Mouse (Mus musculus): ENCODE data around the gene Gm44790. TPM values are rescaled to one million over a fixed set of nuclear protein-coding genes. Genes with fewer than 3 reads are reported as not detected.
A peak's percentile ranks its signal among the peaks of the same experiment; 100 is the strongest.

Gm44790 gene
- total and polyA plus RNA-seq, 3 experiments, result 0.29 to 0.77 TPM; not detected in 1

GRCm38 (mm10) chr6:86474072-86474471, 47.6 kb downstream of the Gm44790 start:
- peaks cover 6% of the 10 kb centered on the region; the same call in 1 of the 2 replicates for H3K79me2 ChIP-seq (ENCODE audit: control insufficient read depth, insufficient read depth, low read length, poor library complexity)
- H3K9ac ChIP-seq (ENCODE audit: control insufficient read depth, low read depth, low read length, poor library complexity, severe bottlenecking), result no peak overlapping the region; the same call in 1 of the 2 replicates
- H3K9me3 ChIP-seq (replicated peaks; ENCODE audit: insufficient read depth, low read length), result no peaks in the 10 kb centered on the region
- H3K27ac ChIP-seq (ENCODE audit: control insufficient read depth, low read depth, low read length), result peak overlapping the region; percentile 37
- peak; percentile 30 for DNase-seq (ENCODE audit: low read depth, low spot score)
- H3K27me3 ChIP-seq (ENCODE audit: control insufficient read depth in 1 of 2, insufficient read depth in 2 of 2, low read length in 2 of 2), result no peaks in the 10 kb centered on the region
- H3K36me3 ChIP-seq (ENCODE audit: control insufficient read depth in 1 of 2, insufficient read depth in 2 of 2, low read length in 2 of 2), result peaks cover 0 to 28% of the 10 kb centered on the region in 2 experiments; a peak in 3 of 4 replicates
- TF ChIP-seq CHD2 (IDR thresholded peaks at IDR 0.05; ENCODE audit: low read length), result no peak
- TF ChIP-seq MAX (IDR thresholded peaks at IDR 0.05; ENCODE audit: low read length), result no peak
- TF ChIP-seq NRF1 (IDR thresholded peaks at IDR 0.05; ENCODE audit: insufficient read depth, low read depth, low read length, poor library complexity, severe bottlenecking), result no peak
- no peak for TF ChIP-seq TCF12 (IDR thresholded peaks at IDR 0.05; ENCODE audit: low read depth, low read length)
- TF ChIP-seq GABPA (IDR thresholded peaks at IDR 0.05; ENCODE audit: low read depth, low read length), result no peak
- TF ChIP-seq RCOR1 (IDR thresholded peaks at IDR 0.05; ENCODE audit: low read depth, low read length), result no peak
- no peak for TF ChIP-seq E2F4 (IDR thresholded peaks at IDR 0.05; ENCODE audit: borderline replicate concordance, low read depth, low read length)
- TF ChIP-seq NELFE (IDR thresholded peaks at IDR 0.05; ENCODE audit: low read depth, low read length), result no peak
- no peak for TF ChIP-seq TBP (IDR thresholded peaks at IDR 0.05; ENCODE audit: low read depth, low read length)
- TF ChIP-seq JUND (IDR thresholded peaks at IDR 0.05; ENCODE audit: low read depth, low read length), result no peak
- TF ChIP-seq POLR2AphosphoS5 (IDR thresholded peaks at IDR 0.05; ENCODE audit: borderline replicate concordance, low read depth, low read length), result no peak
- no peak for TF ChIP-seq UBTF (IDR thresholded peaks at IDR 0.05; ENCODE audit: borderline replicate concordance, insufficient read depth, low read depth, low read length)
- no peak for TF ChIP-seq HCFC1 (IDR thresholded peaks at IDR 0.05; ENCODE audit: low read depth, low read length)
- TF ChIP-seq SMC3 (IDR thresholded peaks at IDR 0.05; ENCODE audit: low read depth, low read length), result no peak
- no peak for TF ChIP-seq MAZ (IDR thresholded peaks at IDR 0.05; ENCODE audit: low read depth, low read length)
- TF ChIP-seq SIN3A (IDR thresholded peaks at IDR 0.05; ENCODE audit: low read length), result no peak
- TF ChIP-seq ZC3H11A (IDR thresholded peaks at IDR 0.05; ENCODE audit: low read depth, low read length), result no peak
- no peak for TF ChIP-seq KAT2A (conservative IDR thresholded peaks at IDR 0.05; ENCODE audit: low read depth, low read length)
- H3K4me1 ChIP-seq (ENCODE audit: control insufficient read depth in 1 of 2, insufficient read depth in 2 of 2, low read length in 2 of 2), result peaks cover 13 to 36% of the 10 kb centered on the region in 2 experiments
- H3K4me3 ChIP-seq (ENCODE audit: control insufficient read depth in 1 of 2, insufficient read depth in 1 of 2, low read depth in 2 of 2, low read length in 2 of 2), result no peak overlapping the region; a peak in 1 of 4 replicates

DNA sequence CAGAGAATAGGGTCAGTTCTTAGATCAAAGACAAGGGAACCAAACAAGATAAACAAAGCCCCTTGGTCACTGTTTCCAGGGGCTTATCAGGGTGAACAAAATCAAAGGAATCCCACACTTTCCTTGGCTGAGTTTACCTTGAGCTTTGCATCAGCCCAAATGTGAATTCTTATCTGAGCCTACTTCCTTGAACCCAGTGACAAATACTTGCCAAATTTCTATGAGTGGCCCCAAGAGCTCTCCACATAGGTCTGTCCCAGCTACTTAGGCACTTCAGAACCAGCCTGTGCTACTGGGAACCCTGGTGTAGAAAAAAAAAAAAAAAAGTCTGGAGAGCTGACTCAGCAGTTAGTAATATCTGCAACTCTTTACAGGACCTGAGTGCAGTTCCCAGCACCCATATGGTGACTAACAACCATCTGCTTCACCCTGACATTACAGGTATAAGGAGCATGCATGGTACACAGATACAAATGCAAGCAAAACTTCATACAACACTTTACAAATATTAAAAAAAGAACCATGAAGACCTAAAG, 48.3 kb downstream of the Gm44790 start:
- no peaks in the 10 kb centered on the region for H3K9me3 ChIP-seq (replicated peaks; ENCODE audit: insufficient read depth, low read length)
- H3K4me1 ChIP-seq (ENCODE audit: control insufficient read depth in 1 of 2, insufficient read depth in 2 of 2, low read length in 2 of 2), result peaks cover 13 to 36% of the 10 kb centered on the region in 2 experiments
- no peak overlapping the region for H3K9ac ChIP-seq (ENCODE audit: control insufficient read depth, low read depth, low read length, poor library complexity, severe bottlenecking)
- no peaks in the 10 kb centered on the region for H3K27me3 ChIP-seq (ENCODE audit: control insufficient read depth in 1 of 2, insufficient read depth in 2 of 2, low read length in 2 of 2)
- no peak overlapping the region; a peak in 1 of 4 replicates for H3K4me3 ChIP-seq (ENCODE audit: control insufficient read depth in 1 of 2, insufficient read depth in 1 of 2, low read depth in 2 of 2, low read length in 2 of 2)
- peaks cover 6% of the 10 kb centered on the region; the same call in 1 of the 2 replicates for H3K79me2 ChIP-seq (ENCODE audit: control insufficient read depth, insufficient read depth, low read length, poor library complexity)
- peak overlapping the region; percentile 37 for H3K27ac ChIP-seq (ENCODE audit: control insufficient read depth, low read depth, low read length)
- peaks cover 0 to 28% of the 10 kb centered on the region in 2 experiments; a peak in 3 of 4 replicates for H3K36me3 ChIP-seq (ENCODE audit: control insufficient read depth in 1 of 2, insufficient read depth in 2 of 2, low read length in 2 of 2)
- DNase-seq (ENCODE audit: low read depth, low spot score), result peak; percentile 54
- TF ChIP-seq CTCF (IDR thresholded peaks at IDR 0.05 in 2 of 3, conservative IDR thresholded peaks at IDR 0.05 in 1 of 3; ENCODE audit: control insufficient read depth in 1 of 3, insufficient read depth in 1 of 3, low read depth in 2 of 3, low read length in 3 of 3, poor library complexity in 1 of 3, severe bottlenecking in 1 of 3) (no peak), MAFK (IDR thresholded peaks at IDR 0.05; ENCODE audit: borderline replicate concordance, low read depth, low read length) (peak; percentile 95), TBP (IDR thresholded peaks at IDR 0.05; ENCODE audit: low read depth, low read length) (no peak), MYB (IDR thresholded peaks at IDR 0.05; ENCODE audit: low read depth, low read length) (no peak), EP300 (IDR thresholded peaks at IDR 0.05; ENCODE audit: low read depth in 1 of 2, low read length in 2 of 2) (peak in 1 of 2 experiments; percentile 39; a peak in 1 of 4 replicates), POLR2AphosphoS2 (IDR thresholded peaks at IDR 0.05; ENCODE audit: low read length) (no peak), ELF1 (IDR thresholded peaks at IDR 0.05; ENCODE audit: low read depth, low read length) (peak; percentile 46; the same call in 1 of the 2 replicates), GABPA (IDR thresholded peaks at IDR 0.05; ENCODE audit: low read depth, low read length) (no peak), JUND (IDR thresholded peaks at IDR 0.05; ENCODE audit: low read depth, low read length) (no peak), ETS1 (IDR thresholded peaks at IDR 0.05; ENCODE audit: low read depth, low read length) (peak; percentile 45; the same call in 1 of the 2 replicates), TCF12 (IDR thresholded peaks at IDR 0.05; ENCODE audit: low read depth, low read length) (no peak), TAL1 (IDR thresholded peaks at IDR 0.05; ENCODE audit: low read length) (no peak), NRF1 (IDR thresholded peaks at IDR 0.05; ENCODE audit: insufficient read depth, low read depth, low read length, poor library complexity, severe bottlenecking) (no peak), CHD1 (IDR thresholded peaks at IDR 0.05; ENCODE audit: low read depth, low read length) (no peak), UBTF (IDR thresholded peaks at IDR 0.05; ENCODE audit: borderline replicate concordance, insufficient read depth, low read depth, low read length) (no peak), MYC (IDR thresholded peaks at IDR 0.05; ENCODE audit: low read depth, low read length) (no peak), KAT2A (conservative IDR thresholded peaks at IDR 0.05; ENCODE audit: low read depth, low read length) (no peak), NELFE (IDR thresholded peaks at IDR 0.05; ENCODE audit: low read depth, low read length) (no peak), ZC3H11A (IDR thresholded peaks at IDR 0.05; ENCODE audit: low read depth, low read length) (no peak), GATA1 (IDR thresholded peaks at IDR 0.05; ENCODE audit: low read depth, low read length) (peak; percentile 53), ZNF384 (IDR thresholded peaks at IDR 0.05; ENCODE audit: low read depth, low read length) (peak; percentile 70)
